Mouse (Mus musculus) MEL (cell line): ENCODE data around the gene Ppp1r3e.

Source experiments
- CTCF ChIP-seq, 3 experiments: IDR thresholded peaks in 2 of 3; conservative IDR thresholded peaks in 1 of 3; 2 replicates each; pipeline ENCODE4 v1.5.1; 2011 to 2012; ENCODE audit warnings: low read length in 3 of 3, low read depth in 2 of 3, mild to moderate bottlenecking in 2 of 3, improper control_type of control experiment in 1 of 3, inconsistent platforms in 1 of 3, mixed read lengths in 1 of 3, moderate library complexity in 1 of 3; ENCODE audit not compliant: control insufficient read depth in 1 of 3, insufficient read depth in 1 of 3, poor library complexity in 1 of 3, severe bottlenecking in 1 of 3
- E2F4 ChIP-seq: IDR thresholded peaks from 2 replicates; pipeline ENCODE4 v1.6.1; 2011; ENCODE audit warnings: low read depth, low read length, improper control_type of control experiment, borderline replicate concordance
- EP300 ChIP-seq, 2 experiments: IDR thresholded peaks; 2 replicates each; pipeline ENCODE4 v1.6.1; 2011; ENCODE audit warnings: improper control_type of control experiment in 2 of 2, low read length in 2 of 2, low read depth in 1 of 2, mild to moderate bottlenecking in 1 of 2
- GABPA ChIP-seq: IDR thresholded peaks from 2 replicates; pipeline ENCODE4 v1.6.1; 2012; ENCODE audit warnings: low read depth, mild to moderate bottlenecking, inconsistent platforms, low read length, improper control_type of control experiment, moderate library complexity
- MAX ChIP-seq: IDR thresholded peaks from 2 replicates; pipeline ENCODE4 v1.6.1; 2011; ENCODE audit warnings: low read length, improper control_type of control experiment
- NELFE ChIP-seq: IDR thresholded peaks from 2 replicates; pipeline ENCODE4 v1.6.1; 2011; ENCODE audit warnings: low read depth, low read length, improper control_type of control experiment
- POLR2A ChIP-seq, 2 experiments: IDR thresholded peaks; 2 replicates each; pipeline ENCODE4 v1.6.1; 2011 to 2012; ENCODE audit warnings: low read length in 2 of 2, mild to moderate bottlenecking in 2 of 2, control low read depth in 1 of 2, improper control_type of control experiment in 1 of 2, low read depth in 1 of 2, moderate library complexity in 1 of 2; ENCODE audit not compliant: control insufficient read depth in 1 of 2, insufficient read depth in 1 of 2, poor library complexity in 1 of 2
- TAL1 ChIP-seq: IDR thresholded peaks from 2 replicates; pipeline ENCODE4 v1.6.1; 2012; ENCODE audit warnings: mild to moderate bottlenecking, inconsistent platforms, low read length, moderate library complexity, mixed read lengths
- USF2 ChIP-seq, 2 experiments: IDR thresholded peaks; 2 replicates each; pipeline ENCODE4 v1.6.1; 2011 to 2012; ENCODE audit warnings: improper control_type of control experiment in 2 of 2, low read length in 2 of 2, borderline replicate concordance in 1 of 2, inconsistent platforms in 1 of 2, low read depth in 1 of 2, mild to moderate bottlenecking in 1 of 2; ENCODE audit not compliant: insufficient read depth in 1 of 2
- ZC3H11A ChIP-seq: IDR thresholded peaks from 2 replicates; pipeline ENCODE4 v1.6.1; 2012; ENCODE audit warnings: low read depth, mild to moderate bottlenecking, inconsistent platforms, low read length, improper control_type of control experiment
- ZNF384 ChIP-seq: IDR thresholded peaks from 2 replicates; pipeline ENCODE4 v1.6.1; 2012; ENCODE audit warnings: low read depth, mild to moderate bottlenecking, inconsistent platforms, low read length, improper control_type of control experiment

GRCm38 (mm10) chr14:54925349-54926342 is 48.3 kb upstream of the Ppp1r3e start, which contains the start of gene Efs:
- TF ChIP-seq CTCF (IDR thresholded peaks at IDR 0.05 in 2 of 3, conservative IDR thresholded peaks at IDR 0.05 in 1 of 3; ENCODE audit: control insufficient read depth in 1 of 3, insufficient read depth in 1 of 3, low read depth in 2 of 3, low read length in 3 of 3, poor library complexity in 1 of 3, severe bottlenecking in 1 of 3) (no peak), ZNF384 (no peak), POLR2A (IDR thresholded peaks at IDR 0.05; ENCODE audit: control insufficient read depth in 1 of 2, insufficient read depth in 1 of 2, low read depth in 1 of 2, low read length in 2 of 2, poor library complexity in 1 of 2) (no peak), MAX (no peak), GABPA (no peak), TAL1 (no peak), ZC3H11A (no peak), EP300 (IDR thresholded peaks at IDR 0.05; ENCODE audit: low read depth in 1 of 2, low read length in 2 of 2) (no peak), USF2 (IDR thresholded peaks at IDR 0.05; ENCODE audit: borderline replicate concordance in 1 of 2, insufficient read depth in 1 of 2, low read depth in 1 of 2, low read length in 2 of 2) (no peak), E2F4 (no peak), NELFE (no peak)
